Mouse (Mus musculus): ENCODE data around the gene Mapkapk5. TPM values are rescaled to one million over a fixed set of nuclear protein-coding genes. Genes with fewer than 3 reads are reported as not detected.

Mapkapk5 gene
- polyA plus RNA-seq, 2 experiments = 60.4 to 110 TPM

GRCm38 (mm10) chr5:121574145-121574544 is 28.4 kb upstream of the Mapkapk5 start:
- WGBS = 90% methylated on average over 13 of the region's 13 CpGs
- Histone ChIP-seq H3K9ac (ENCODE audit: low read depth, low read length, severe bottlenecking) (no peak overlapping the region), H3K4me1 (ENCODE audit: control insufficient read depth, insufficient read depth, low read length) (no peaks in the 10 kb centered on the region), H3K4me3 (replicated peaks; ENCODE audit: low read length) (no peak overlapping the region), H3K4me2 (replicated peaks; ENCODE audit: low read depth, low read length, severe bottlenecking) (no peak overlapping the region), H3K27ac (replicated peaks; ENCODE audit: low read depth, low read length) (no peak overlapping the region), H3K27me3 (ENCODE audit: control insufficient read depth, insufficient read depth, low read length) (no peaks in the 10 kb centered on the region), H3K9me3 (ENCODE audit: control insufficient read depth, low read length) (no peaks in the 10 kb centered on the region), H3K36me3 (ENCODE audit: control insufficient read depth, insufficient read depth, low read length) (peaks cover 94% of the 10 kb centered on the region)
- no peak for TF ChIP-seq POLR2A (IDR thresholded peaks at IDR 0.05; ENCODE audit: borderline replicate concordance, extremely low read depth, insufficient read depth, insufficient read length)
- DNase-seq (ENCODE audit: low spot score) (no peak), ATAC-seq (ENCODE audit: low FRiP score, low read depth) (no peak)

GRCm38 (mm10) chr5:121570787-121571186 is 25.1 kb upstream of the Mapkapk5 start:
- H3K4me3 ChIP-seq (replicated peaks; ENCODE audit: low read length) = no peak overlapping the region
- no peaks in the 10 kb centered on the region for H3K9me3 ChIP-seq (ENCODE audit: control insufficient read depth, low read length)
- H3K9ac ChIP-seq (ENCODE audit: low read depth, low read length, severe bottlenecking) = no peak overlapping the region
- no peaks in the 10 kb centered on the region for H3K27me3 ChIP-seq (ENCODE audit: control insufficient read depth, insufficient read depth, low read length)
- no peak overlapping the region for H3K27ac ChIP-seq (replicated peaks; ENCODE audit: low read depth, low read length)
- ATAC-seq (ENCODE audit: low FRiP score, low read depth) = no peak
- H3K4me1 ChIP-seq (ENCODE audit: control insufficient read depth, insufficient read depth, low read length) = no peaks in the 10 kb centered on the region
- WGBS = 69% methylated on average over 1 of the region's 1 CpGs
- no peak for DNase-seq (ENCODE audit: low spot score)
- no peak overlapping the region for H3K4me2 ChIP-seq (replicated peaks; ENCODE audit: low read depth, low read length, severe bottlenecking)
- peaks cover 80% of the 10 kb centered on the region for H3K36me3 ChIP-seq (ENCODE audit: control insufficient read depth, insufficient read depth, low read length)
- no peak for TF ChIP-seq POLR2A (IDR thresholded peaks at IDR 0.05; ENCODE audit: borderline replicate concordance, extremely low read depth, insufficient read depth, insufficient read length)

- ATAC-seq (ENCODE audit: low FRiP score, low read depth) = no peak
- 84% methylated on average over 8 of the region's 9 CpGs for whole genome bisulfite sequencing
- H3K36me3 ChIP-seq (ENCODE audit: control insufficient read depth, insufficient read depth, low read length) = peaks cover 72% of the 10 kb centered on the region
Measured at GRCm38 (mm10) chr5:121569881-121570420, 24.2 kb upstream of the Mapkapk5 start.

GRCm38 (mm10) chr5:121566035-121566681 is 20.5 kb upstream of the Mapkapk5 start:
- DNase-seq (ENCODE audit: low spot score) (no peak), ATAC-seq (ENCODE audit: low FRiP score, low read depth) (no peak)
- Histone ChIP-seq H3K4me2 (replicated peaks; ENCODE audit: low read depth, low read length, severe bottlenecking) (no peak overlapping the region), H3K27me3 (ENCODE audit: control insufficient read depth, insufficient read depth, low read length) (no peaks in the 10 kb centered on the region), H3K36me3 (ENCODE audit: control insufficient read depth, insufficient read depth, low read length) (peaks cover 35% of the 10 kb centered on the region), H3K9me3 (ENCODE audit: control insufficient read depth, low read length) (no peaks in the 10 kb centered on the region), H3K9ac (ENCODE audit: low read depth, low read length, severe bottlenecking) (no peak overlapping the region), H3K4me1 (ENCODE audit: control insufficient read depth, insufficient read depth, low read length) (0 out of 2 replicates have a peak, but pooled peaks cover 4% of the 10 kb centered on the region), H3K4me3 (replicated peaks; ENCODE audit: low read length) (no peak overlapping the region), H3K27ac (replicated peaks; ENCODE audit: low read depth, low read length) (no peak overlapping the region)
- whole genome bisulfite sequencing = 89% methylated on average over 16 of the region's 16 CpGs
- no peak for TF ChIP-seq POLR2A (IDR thresholded peaks at IDR 0.05; ENCODE audit: borderline replicate concordance, extremely low read depth, insufficient read depth, insufficient read length)

More at GRCm38 (mm10) chr5:121569881-121570420, 24.2 kb upstream of the Mapkapk5 start:
- Histone ChIP-seq H3K9me3 (ENCODE audit: control insufficient read depth, low read length) (no peaks in the 10 kb centered on the region), H3K9ac (ENCODE audit: low read depth, low read length, severe bottlenecking) (no peak overlapping the region), H3K4me2 (replicated peaks; ENCODE audit: low read depth, low read length, severe bottlenecking) (no peak overlapping the region), H3K27me3 (ENCODE audit: control insufficient read depth, insufficient read depth, low read length) (no peaks in the 10 kb centered on the region), H3K4me1 (ENCODE audit: control insufficient read depth, insufficient read depth, low read length) (no peaks in the 10 kb centered on the region), H3K4me3 (replicated peaks; ENCODE audit: low read length) (no peak overlapping the region), H3K27ac (replicated peaks; ENCODE audit: low read depth, low read length) (no peak overlapping the region)
- no peak for DNase-seq (ENCODE audit: low spot score)
- TF ChIP-seq POLR2A (IDR thresholded peaks at IDR 0.05; ENCODE audit: borderline replicate concordance, extremely low read depth, insufficient read depth, insufficient read length) = no peak

GRCm38 (mm10) chr5:121564468-121564895 is 18.8 kb upstream of the Mapkapk5 start:
- Histone ChIP-seq H3K4me2 (replicated peaks; ENCODE audit: low read depth, low read length, severe bottlenecking) (peak overlapping the region; percentile 28), H3K9ac (ENCODE audit: low read depth, low read length, severe bottlenecking) (0 out of 2 replicates have a peak overlapping the region, but pooled peaks have one; percentile 4), H3K27ac (replicated peaks; ENCODE audit: low read depth, low read length) (no peak overlapping the region), H3K4me3 (replicated peaks; ENCODE audit: low read length) (peak overlapping the region; percentile 10; the same call in 1 of the 2 replicates), H3K36me3 (ENCODE audit: control insufficient read depth, insufficient read depth, low read length) (peaks cover 18% of the 10 kb centered on the region), H3K27me3 (ENCODE audit: control insufficient read depth, insufficient read depth, low read length) (no peaks in the 10 kb centered on the region), H3K9me3 (ENCODE audit: control insufficient read depth, low read length) (no peaks in the 10 kb centered on the region), H3K4me1 (ENCODE audit: control insufficient read depth, insufficient read depth, low read length) (0 out of 2 replicates have a peak, but pooled peaks cover 4% of the 10 kb centered on the region)
- no peak for TF ChIP-seq POLR2A (IDR thresholded peaks at IDR 0.05; ENCODE audit: borderline replicate concordance, extremely low read depth, insufficient read depth, insufficient read length)
- DNase-seq (ENCODE audit: low spot score) (peak; percentile 82), ATAC-seq (ENCODE audit: low FRiP score, low read depth) (peak; percentile 71; the same call in 1 of the 2 replicates)
- WGBS = 10% methylated on average over 11 of the region's 11 CpGs
